In the genomic region with DNA sequence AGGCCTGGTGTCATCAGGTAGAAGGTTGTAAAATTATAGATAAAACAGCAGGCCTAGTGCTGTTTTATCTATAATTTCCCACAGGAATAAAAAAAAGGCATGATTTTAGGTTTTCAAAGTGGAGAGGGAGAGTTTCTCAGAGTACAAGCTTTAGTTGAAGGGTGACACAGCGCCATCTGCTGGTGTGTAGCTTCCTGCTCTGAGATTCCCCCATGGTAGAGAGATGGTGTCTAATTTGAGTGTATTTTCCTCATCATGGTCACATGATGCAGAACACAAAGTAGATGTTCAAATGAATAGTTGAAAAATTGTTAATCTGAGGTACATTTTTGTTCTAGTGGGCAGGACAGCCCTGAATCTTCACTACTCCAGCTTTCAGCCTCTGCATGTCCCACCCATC, we compare ENCODE assay signal across 9 mouse cellular contexts. TPM values are rescaled to one million over a fixed set of nuclear protein-coding genes. Genes with fewer than 3 reads are reported as not detected.
A peak's percentile ranks its signal among the peaks of the same experiment; 100 is the strongest.
DNase-seq lines count a peak whose midpoint lies in the region; ATAC-seq and TF ChIP-seq lines count a peak whose summit lies in the region.
"Had no signal": no experiment of that assay in that cellular context is flagged by ENCODE, and none has a peak within 500 bp of the region (broad histone marks: within the 10 kb centered on the region; RNA-seq: fewer than 3 reads in every experiment).

No protein-coding gene starts in this region.

- H3K9ac ChIP-seq in liver, embryonic 12.5 days = no peak overlapping the region
- H3K9ac ChIP-seq in midbrain, postnatal 0 days (replicated peaks; ENCODE audit: low read length, poor library complexity, severe bottlenecking) = no peak overlapping the region

- WGBS in liver, embryonic 12.5 days (ENCODE audit: insufficient replicate concordance) = 9% methylated on average over 1 of the region's 1 CpGs
- WGBS in cerebellum, adult 2 months = 30% methylated on average over 1 of the region's 1 CpGs
- 26% methylated on average over 1 of the region's 1 CpGs for WGBS in midbrain, postnatal 0 days

- H3K27ac ChIP-seq in liver, embryonic 12.5 days = no peak overlapping the region
- no peak overlapping the region for H3K27ac ChIP-seq in cerebellum, adult 2 months (ENCODE audit: insufficient read depth, low read length)
- no peak overlapping the region for H3K27ac ChIP-seq in midbrain, postnatal 0 days (ENCODE audit: low read depth, low read length)

- no peak overlapping the region for H3K4me2 ChIP-seq in liver, embryonic 12.5 days
- no peak overlapping the region for H3K4me2 ChIP-seq in midbrain, postnatal 0 days (ENCODE audit: low read depth, low read length, poor library complexity, severe bottlenecking)

- peak; percentile 71 for TF ChIP-seq CTCF in cerebellum, adult 2 months (IDR thresholded peaks at IDR 0.05; ENCODE audit: borderline replicate concordance, insufficient read depth, low read depth, low read length)
- TF ChIP-seq CTCF in midbrain, postnatal 0 days (IDR thresholded peaks at IDR 0.05) = peak; percentile 71

- H3K27me3 ChIP-seq in liver, embryonic 12.5 days (replicated peaks) = no peaks in the 10 kb centered on the region
- H3K27me3 ChIP-seq in cerebellum, adult 2 months (ENCODE audit: control insufficient read depth, insufficient read depth, low read length) = no peaks in the 10 kb centered on the region
- no peaks in the 10 kb centered on the region for H3K27me3 ChIP-seq in midbrain, postnatal 0 days (ENCODE audit: insufficient read depth, low read length)

- peaks cover 29% of the 10 kb centered on the region for H3K36me3 ChIP-seq in liver, embryonic 12.5 days
- H3K36me3 ChIP-seq in midbrain, postnatal 0 days (ENCODE audit: insufficient read depth, low read length) = no peaks in the 10 kb centered on the region

- DNase-seq in liver (peak; percentile 63), NIH3T3 (ENCODE audit: low read depth) (peak; percentile 83)
- peak; percentile 27 to 52 for DNase-seq in cerebellum, adult 2 months
- peak; percentile 48 to 68 for DNase-seq in layer of hippocampus, postnatal 14 days (ENCODE audit: low spot score in 2 of 2)
- peak; percentile 52 for DNase-seq in midbrain, postnatal 0 days (ENCODE audit: low spot score)
- peak; percentile 75 for DNase-seq in thymus, postnatal 4 days

- TF ChIP-seq POLR2A in cerebellum, adult 2 months (IDR thresholded peaks at IDR 0.05; ENCODE audit: borderline replicate concordance, insufficient read depth, low read length) = no peak

- no peaks in the 10 kb centered on the region; the same call in 1 of the 2 replicates for H3K4me1 ChIP-seq in liver, embryonic 12.5 days
- no peaks in the 10 kb centered on the region for H3K4me1 ChIP-seq in cerebellum, adult 2 months (ENCODE audit: control insufficient read depth, insufficient read depth, low read length)
- no peaks in the 10 kb centered on the region for H3K4me1 ChIP-seq in midbrain, postnatal 0 days (ENCODE audit: insufficient read depth, low read length)

- H3K4me3 ChIP-seq in liver, embryonic 12.5 days = no peak overlapping the region
- no peak overlapping the region for H3K4me3 ChIP-seq in cerebellum, adult 2 months (replicated peaks; ENCODE audit: insufficient read depth, low read depth, low read length)
- no peak overlapping the region for H3K4me3 ChIP-seq in midbrain, postnatal 0 days (ENCODE audit: low read depth, low read length)
- H3K4me3 ChIP-seq: myocyte had no signal

- no peaks in the 10 kb centered on the region for H3K9me3 ChIP-seq in liver, embryonic 12.5 days (replicated peaks)
- no peaks in the 10 kb centered on the region for H3K9me3 ChIP-seq in midbrain, postnatal 0 days (ENCODE audit: low read length)

- no peak for ATAC-seq in liver, embryonic 12.5 days
- peak; percentile 57; the same call in 1 of the 2 replicates for ATAC-seq in granulocyte monocyte progenitor cell, adult 5-6 weeks (replicated peaks; ENCODE audit: poor library complexity, severe bottlenecking)
- no peak for ATAC-seq in midbrain, postnatal 0 days (ENCODE audit: low FRiP score)

RNA-seq across cellular contexts. Expression of gene Marf1, which starts 32.3 kb away (rescaled TPM):
- polyA plus RNA-seq in liver, embryonic 12.5 days (2016; fragmentation: Nextera tagmentation; extraction: Ambion mirVana) = 6.4 and 6.6 TPM in 2 replicates
- polyA plus RNA-seq in cerebellum, adult 2 months (2012; rRNA removed) = 39.2 and 39.9 TPM in 2 replicates
- total RNA-seq in granulocyte monocyte progenitor cell, adult 5-6 weeks (2014; fragmentation: Nextera tagmentation) = 40.0 and 48.2 TPM in 2 replicates
- total RNA-seq in granulocyte monocyte progenitor cell, adult 5-6 weeks (2017) = 21.6 and 23.6 TPM in 2 replicates
- total RNA-seq in layer of hippocampus, postnatal 14 days (2021) = 10 to 100 TPM; 58.0 to 62.1 TPM
- 24.0 and 29.7 TPM in 2 replicates for total RNA-seq in midbrain, postnatal 0 days (2014; rRNA removed)
- 8.7 and 9.4 TPM in 2 replicates for polyA plus RNA-seq in midbrain, postnatal 0 days (2015; fragmentation: Nextera tagmentation; extraction: Ambion mirVana)

RNA-seq across cellular contexts. Expression of gene Nde1, which starts 32.4 kb away (rescaled TPM):
- polyA plus RNA-seq in liver, embryonic 12.5 days (2016; fragmentation: Nextera tagmentation; extraction: Ambion mirVana) = 70.0 and 70.2 TPM in 2 replicates
- polyA plus RNA-seq in cerebellum, adult 2 months (2012; rRNA removed) = 32.3 and 34.7 TPM in 2 replicates
- 38.7 and 56.9 TPM in 2 replicates for total RNA-seq in granulocyte monocyte progenitor cell, adult 5-6 weeks (2014; fragmentation: Nextera tagmentation)
- total RNA-seq in granulocyte monocyte progenitor cell, adult 5-6 weeks (2017) = 60.4 and 67.8 TPM in 2 replicates
- total RNA-seq in layer of hippocampus, postnatal 14 days (2021) = 10 to 100 TPM; 30.8 to 40.1 TPM
- total RNA-seq in midbrain, postnatal 0 days (2014; rRNA removed) = 10.5 and 14.6 TPM in 2 replicates
- 10.7 and 12.0 TPM in 2 replicates for polyA plus RNA-seq in midbrain, postnatal 0 days (2015; fragmentation: Nextera tagmentation; extraction: Ambion mirVana)
